Mouse (Mus musculus) neutrophil, adult 5-6 weeks (primary cell): Measurements from ENCODE around the gene Nexn. TPM values are rescaled to one million over a fixed set of nuclear protein-coding genes. Genes with fewer than 3 reads are reported as not detected.

Source experiments
- ATAC-seq: fragments of 151-379, 151-347 bp; 2 replicates; pipeline ENCODE4 v1.8.0; 2017; ENCODE audit warnings: mild to moderate bottlenecking, moderate TSS enrichment; ENCODE audit not compliant: insufficient number of reproducible peaks, poor library complexity, low FRiP score, severe bottlenecking; ENCODE audit errors: extremely low read depth
- total RNA-seq: library from RNA; stranded (forward); fragments of 200-1000 nt; gene quantifications from 2 replicates; pipeline ENCODE4 v1.2.3, GENCODE M21; 2017

Nexn gene
- total RNA-seq, 1 experiment from 2014 or later = 0.35 TPM

DNA sequence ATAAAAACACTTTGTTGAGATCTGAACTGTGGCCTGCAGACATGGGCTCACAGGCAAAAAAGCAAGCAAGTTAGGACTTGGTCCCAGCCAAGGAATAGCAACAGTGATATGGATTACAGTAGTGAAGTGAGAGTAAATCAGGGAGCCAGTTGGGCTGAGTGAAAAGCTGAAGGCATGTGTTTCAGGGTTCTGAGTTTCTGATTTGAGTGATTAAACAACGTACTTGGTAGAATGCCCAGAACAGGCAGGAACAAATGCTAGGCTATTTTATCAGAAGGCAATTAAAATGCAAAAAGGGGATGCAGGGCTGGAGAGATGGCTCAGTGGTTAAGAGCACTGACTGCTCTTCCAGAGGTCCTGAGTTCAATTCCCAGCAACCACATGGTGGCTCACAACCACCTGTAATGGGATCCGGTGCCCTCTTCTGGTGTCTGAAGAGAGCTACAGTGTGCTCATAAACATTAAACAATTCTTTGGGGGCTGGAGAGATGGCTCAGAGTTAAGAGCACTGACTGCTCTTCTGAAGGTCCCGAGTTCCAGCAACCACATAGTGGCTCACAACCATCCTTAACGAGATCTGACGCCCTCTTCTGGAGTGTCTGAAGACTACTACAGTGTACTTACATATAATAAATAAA lies 20.8 kb downstream of the Nexn start:
- no peak for ATAC-seq

- ATAC-seq = no peak
Observed at GRCm38 (mm10) chr3:152243304-152243703, 22.8 kb downstream of the Nexn start.

DNA sequence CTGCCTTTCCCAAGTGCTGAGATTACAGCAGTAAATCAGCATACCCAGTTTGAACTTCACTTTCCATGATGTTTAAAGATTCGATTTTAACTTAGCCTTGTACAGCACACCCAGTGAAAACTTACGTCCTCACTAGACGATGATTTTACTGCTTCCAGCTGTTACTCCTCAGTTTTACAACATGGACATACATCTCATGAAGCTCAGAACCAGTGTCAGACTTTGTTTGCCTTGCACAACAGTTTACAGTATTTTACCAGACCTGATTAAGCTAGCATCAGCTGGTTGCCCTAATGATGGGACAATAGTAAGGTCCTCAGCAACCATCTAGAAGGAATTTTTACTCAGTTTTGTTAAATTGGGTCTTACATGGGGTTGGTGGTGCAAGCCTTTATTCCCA lies 25.1 kb downstream of the Nexn start:
- no peak for ATAC-seq

DNA sequence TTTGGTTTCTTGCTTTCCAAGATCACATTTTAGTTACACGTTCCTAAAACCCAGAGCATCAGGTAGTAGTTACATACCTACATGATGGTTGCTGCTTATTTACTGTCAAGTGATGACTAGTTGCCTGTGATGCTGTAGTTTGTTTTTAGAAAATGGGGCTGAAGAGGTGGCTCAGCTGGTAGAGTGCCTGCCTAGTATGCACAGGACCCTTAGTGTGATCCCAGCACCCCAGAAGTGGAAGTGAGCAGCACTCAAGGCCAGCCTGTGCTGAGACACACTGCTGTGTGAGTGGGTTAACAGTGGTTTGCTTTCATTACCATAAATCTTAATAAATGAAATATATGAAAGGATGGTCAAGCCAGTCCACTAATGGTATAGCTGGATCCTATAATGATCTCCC lies 26.6 kb downstream of the Nexn start:
- ATAC-seq = no peak

DNA sequence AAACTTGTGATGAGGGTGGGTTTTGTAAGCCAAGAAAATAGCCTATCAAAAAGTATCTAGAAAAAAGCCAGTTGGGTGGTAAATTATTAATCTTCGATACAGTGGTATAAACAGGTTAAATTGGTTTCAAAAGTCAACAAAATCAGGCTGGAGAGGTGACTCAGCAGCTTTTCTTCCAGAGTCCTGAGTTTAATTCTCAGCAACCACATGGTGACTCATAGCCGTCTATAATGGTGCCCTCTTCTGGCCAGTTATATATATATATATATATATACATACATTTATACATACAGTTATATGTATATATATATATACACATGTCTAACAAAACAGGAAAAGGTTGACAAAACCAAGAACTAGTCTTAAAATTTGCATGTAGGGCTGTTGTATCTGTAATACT lies 27.3 kb downstream of the Nexn start:
- no peak for ATAC-seq

DNA sequence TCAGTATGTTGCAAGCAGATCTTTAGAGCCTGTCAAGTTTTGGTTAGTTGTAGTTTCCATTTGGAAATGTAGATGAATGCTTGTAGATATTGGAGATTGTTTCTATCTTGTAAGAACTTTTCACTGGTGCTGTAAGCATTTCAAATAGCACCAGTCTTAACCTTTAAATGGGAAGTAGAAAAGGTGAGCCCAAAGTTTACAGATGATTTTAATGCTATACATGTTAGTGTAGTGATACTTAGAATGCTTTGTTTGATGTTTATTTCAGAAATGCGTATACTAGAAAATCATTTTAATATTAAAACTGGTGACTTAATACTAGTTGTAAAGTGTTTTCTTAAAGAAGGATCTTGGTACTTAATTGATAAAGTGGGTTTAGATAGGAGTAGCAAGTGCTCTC lies 30.3 kb downstream of the Nexn start:
- ATAC-seq = no peak

GRCm38 (mm10) chr3:152235238-152235637 lies 30.9 kb downstream of the Nexn start:
- no peak for ATAC-seq

DNA sequence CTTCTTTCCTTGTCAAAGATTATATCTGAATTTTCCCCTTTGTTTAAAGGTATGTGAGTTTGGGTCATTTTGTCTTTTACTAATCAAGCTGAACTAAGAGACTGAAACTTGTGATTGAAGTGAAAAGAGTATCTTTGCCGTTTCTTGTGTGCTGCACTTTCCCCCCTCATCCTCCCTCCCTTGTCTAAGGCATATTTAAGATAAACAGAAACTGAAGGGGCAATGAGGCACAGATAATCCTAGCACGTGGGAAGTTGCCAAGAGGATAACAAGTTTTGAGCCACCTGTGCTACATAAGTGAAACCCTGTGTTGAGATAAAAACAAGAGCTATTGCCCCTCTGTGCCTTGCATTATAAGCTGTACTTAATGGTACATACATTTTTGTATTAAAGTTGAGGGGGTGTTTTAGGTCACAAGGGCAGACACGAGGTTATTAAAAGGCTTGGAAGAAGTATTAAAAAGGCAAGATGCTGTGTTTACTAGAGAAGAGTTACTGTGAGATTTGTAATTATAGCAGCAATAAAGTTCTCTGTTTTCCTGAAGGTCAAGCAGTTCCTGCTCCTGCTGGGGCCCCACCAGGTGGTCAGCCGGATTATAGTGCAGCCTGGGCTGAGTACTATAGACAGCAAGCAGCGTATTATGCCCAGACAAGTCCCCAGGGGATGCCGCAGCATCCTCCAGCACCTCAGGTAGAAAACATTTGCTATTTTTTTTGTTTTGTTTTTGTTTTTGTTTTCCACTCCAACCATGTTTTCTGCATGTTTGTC lies 34.6 kb downstream of the Nexn start:
- ATAC-seq = no peak

DNA sequence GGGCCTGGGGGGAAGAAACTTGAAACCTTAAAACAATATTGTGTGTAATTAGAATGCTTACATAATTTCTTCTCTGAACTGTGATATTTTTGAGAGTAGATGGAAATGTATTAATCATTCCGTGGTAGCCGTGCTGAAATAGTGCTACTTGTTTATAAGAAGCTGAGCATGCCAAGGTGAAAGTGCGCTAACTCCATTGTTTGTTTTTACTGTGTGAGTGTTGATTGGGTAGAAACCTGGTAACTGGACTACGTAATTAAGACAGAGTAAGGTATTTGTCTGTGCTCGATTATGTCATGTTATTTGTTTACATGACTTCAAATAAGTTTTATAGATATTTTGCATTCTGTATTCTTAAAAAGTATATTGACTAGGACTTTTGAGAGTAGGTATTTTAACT lies 36.9 kb downstream of the Nexn start:
- no peak for ATAC-seq

DNA sequence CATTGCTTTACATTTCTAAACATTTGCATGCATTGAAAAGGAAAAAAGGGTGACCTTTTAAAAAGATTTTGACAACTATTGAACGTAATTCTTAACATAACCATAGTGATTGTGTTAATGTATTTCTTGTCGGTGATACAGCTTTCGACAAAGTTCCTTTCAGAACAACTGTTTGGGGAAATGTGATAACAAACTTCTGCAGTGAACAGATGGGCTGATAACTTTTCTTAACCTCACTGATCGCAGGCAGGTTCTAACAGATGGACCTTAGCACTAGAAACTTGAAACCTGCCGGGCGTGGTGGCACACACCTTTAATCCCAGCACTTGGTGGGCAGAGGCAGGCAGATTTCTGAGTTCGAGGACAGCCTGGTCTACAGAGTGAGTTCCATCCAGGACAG lies 37.3 kb downstream of the Nexn start:
- ATAC-seq = no peak

- ATAC-seq = no peak
Observed at GRCm38 (mm10) chr3:152225906-152226305, 40.2 kb downstream of the Nexn start.

GRCm38 (mm10) chr3:152224918-152225317 lies 41.2 kb downstream of the Nexn start:
- ATAC-seq = no peak

DNA sequence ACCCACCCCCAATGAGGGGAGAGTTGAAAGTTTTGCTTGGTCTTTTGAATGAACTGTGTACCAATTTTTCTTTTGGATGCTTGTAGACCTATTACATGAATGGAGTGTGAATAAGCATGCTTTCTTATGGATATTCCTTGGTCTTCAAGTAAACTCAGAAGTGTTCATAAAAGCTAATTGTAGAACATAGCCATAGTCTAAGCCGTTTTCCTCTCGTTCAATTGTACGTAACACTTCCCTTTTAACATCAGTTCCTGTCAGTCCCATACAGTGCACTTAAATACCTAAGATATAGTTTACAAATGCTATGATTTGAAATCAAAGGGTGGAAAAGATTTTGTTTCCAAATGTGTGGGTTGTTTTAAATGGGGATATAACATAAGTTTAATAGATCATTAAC lies 52.7 kb downstream of the Nexn start:
- ATAC-seq = no peak

GRCm38 (mm10) chr3:152211731-152212279 lies 54.3 kb downstream of the Nexn start:
- no peak for ATAC-seq

DNA sequence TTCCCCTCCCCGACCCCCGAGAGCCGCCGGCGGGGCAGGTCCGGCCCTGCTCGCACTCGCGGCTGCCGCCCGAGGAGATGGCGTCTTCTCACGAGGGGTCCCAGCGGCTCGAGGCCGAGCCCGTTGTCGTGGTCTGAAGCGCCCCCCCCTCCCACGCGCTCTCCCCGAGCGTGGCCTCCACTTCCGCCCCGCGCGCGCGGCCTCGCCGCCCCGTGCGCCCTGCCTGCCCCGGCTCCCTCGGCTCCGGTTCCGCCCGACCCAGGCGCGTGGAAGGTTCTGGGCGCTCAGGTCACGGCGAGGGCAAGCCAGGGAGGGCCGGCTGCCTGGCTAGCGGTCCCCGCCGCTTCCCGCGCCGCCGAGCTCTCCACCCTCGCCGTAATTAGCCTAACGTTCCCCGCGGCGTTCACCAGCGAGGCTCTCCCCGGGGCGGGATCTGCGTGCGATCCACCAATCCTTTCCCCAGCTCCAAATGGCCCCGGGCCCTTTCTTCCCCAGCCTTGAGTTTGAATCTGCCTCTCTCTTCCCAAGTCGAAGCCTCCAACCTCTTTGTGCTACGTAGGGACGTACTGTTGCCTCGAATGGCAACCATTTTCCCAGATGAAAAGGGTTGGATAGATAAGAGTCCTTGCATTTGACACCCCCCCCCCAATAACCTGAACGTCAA lies 55.3 kb downstream of the Nexn start:
- no peak for ATAC-seq

DNA sequence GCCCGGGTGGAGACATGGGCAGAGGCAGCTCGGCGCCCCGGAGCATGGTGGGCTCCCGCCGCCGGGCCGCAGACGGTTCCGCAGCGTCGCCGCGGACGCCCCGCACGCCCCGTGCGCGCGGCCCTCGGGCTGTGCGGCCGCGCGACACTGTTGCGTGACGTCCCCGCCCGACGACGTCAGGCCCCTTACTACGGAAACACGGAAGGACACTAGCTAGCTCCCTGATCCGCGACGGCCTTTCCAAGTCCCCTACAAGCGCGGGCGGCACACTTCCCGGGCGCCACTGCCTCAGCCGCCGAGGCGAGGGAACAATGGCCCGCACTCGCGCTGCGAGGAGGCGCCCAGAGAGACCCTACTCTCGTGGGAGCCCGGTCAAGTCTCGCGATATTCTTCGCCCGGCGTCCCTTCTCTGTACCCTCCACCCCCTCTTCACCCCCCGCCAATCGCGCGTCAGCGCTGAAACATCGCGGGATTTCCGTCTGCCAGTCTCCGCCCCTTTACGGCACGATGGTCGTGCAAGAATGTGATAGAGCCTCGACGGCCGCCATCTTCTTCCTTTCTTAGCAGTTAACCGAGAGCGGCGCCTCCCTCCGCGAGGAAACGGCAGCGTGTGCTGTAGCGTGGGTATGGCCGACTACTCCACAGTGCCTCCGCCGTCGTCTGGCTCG lies 56.0 kb downstream of the Nexn start, which contains the start of the genes Dnajb4 and Fubp1:
Dnajb4 (minus strand) TSS at position 336 of the 668 bp plus-strand sequence.
Fubp1 (plus strand) TSS at position 456 of the 668 bp plus-strand sequence.
- peak; percentile 91 for ATAC-seq

GRCm38 (mm10) chr3:152209177-152209966 lies 56.8 kb downstream of the Nexn start:
- peak; percentile 20; the same call in 1 of the 2 replicates for ATAC-seq

DNA sequence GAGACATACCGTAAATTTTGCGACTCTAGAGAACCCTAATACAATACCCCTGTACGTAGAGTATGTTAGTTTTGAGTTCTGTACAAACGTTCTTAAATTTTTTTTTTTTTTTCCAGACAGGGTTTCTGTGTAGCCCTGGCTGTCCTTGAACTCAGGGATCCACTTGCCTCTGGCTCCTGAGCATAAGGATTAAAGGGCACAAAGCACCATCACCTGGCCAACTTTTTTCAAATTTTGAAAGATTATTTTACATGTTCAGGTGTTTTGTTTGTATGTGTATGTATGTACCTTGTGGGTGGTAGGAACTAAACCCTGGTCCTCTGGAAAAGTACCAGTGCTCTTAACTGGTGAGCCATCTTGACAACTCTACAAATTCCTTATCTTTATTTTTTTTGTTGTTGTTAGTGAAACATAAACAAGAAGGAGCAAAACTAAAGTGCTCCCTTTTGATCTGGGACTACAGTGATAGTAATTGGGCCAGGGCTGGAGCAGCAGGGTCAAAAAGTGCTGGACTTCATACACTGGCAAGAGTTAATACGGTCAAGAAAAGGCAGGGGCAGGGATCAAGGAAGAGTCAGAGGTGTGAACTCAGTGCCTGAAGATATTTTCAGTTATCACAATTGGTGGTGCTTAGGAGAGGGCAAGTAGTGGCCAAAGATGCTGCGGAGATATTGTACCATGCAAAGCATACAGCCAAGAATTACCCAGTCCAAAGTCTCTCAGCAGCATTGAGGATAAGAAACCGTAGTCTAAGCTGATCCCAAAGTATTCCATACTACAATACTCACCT lies 57.9 kb downstream of the Nexn start:
- ATAC-seq = no peak
